Mouse (Mus musculus): ENCODE data around the gene Brd4. TPM values are rescaled to one million over a fixed set of nuclear protein-coding genes. Genes with fewer than 3 reads are reported as not detected.

Gene Brd4
- polyA plus RNA-seq, 1 experiment from 2014 or later = 87.5 TPM

DNA sequence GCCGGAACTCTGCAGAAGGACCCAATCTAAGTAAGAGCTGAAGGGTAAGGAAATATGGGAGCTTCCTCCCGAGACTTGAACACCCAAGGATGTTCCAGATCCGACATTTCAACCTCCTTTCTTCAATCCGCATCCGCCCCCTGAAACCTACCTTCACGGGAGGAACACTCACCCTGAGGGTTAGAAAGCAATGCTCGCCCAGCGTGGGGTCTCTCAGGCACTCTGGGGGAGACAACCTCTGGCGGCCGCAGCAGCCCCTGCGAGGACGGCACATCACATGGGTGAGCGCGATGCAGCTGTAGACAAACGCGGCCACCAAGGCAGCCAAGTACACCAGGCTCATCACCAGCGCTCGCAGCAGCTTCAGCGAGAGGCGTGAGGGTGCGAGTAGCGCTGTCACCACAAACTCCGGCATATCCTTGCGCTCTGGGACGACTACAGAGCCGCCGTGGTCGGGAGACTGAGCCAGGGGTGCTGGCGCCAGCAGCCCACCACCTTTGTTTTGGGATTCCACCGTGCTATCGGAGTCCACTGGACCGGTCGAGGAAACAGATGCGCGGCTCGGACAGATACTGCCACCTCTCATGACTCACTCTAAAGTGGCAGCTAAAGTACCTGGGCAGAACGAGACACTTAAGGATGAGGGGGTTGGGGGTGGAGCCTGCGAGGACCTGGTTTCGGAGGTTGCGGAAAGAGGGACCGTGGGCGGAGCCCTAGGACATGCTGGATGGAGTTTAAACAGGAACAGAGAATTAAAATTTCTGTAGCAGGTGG is 95.5 kb downstream of the Brd4 start, which contains the start of gene Ephx3:
Ephx3 (minus strand) TSS at position 687 of the 774 bp plus-strand sequence.
- H3K27ac ChIP-seq (replicated peaks; ENCODE audit: low read depth, low read length) = no peak within 1 kb of the TSS
- WGBS = 5% methylated on average over 40 of the region's 42 CpGs

GRCm38 (mm10) chr17:32183017-32183416 is 101.5 kb downstream of the Brd4 start:
- Histone ChIP-seq H3K27ac (replicated peaks; ENCODE audit: low read depth, low read length) (no peak overlapping the region), H3K27me3 (replicated peaks; ENCODE audit: control insufficient read depth, insufficient read depth, low read length) (no peaks in the 10 kb centered on the region), H3K4me2 (ENCODE audit: low read depth, low read length) (no peak overlapping the region), H3K36me3 (ENCODE audit: control insufficient read depth, insufficient read depth, low read length) (no peaks in the 10 kb centered on the region), H3K9ac (ENCODE audit: low read depth, low read length) (no peak overlapping the region), H3K4me1 (ENCODE audit: control insufficient read depth, insufficient read depth, low read length) (no peaks in the 10 kb centered on the region), H3K9me3 (ENCODE audit: control insufficient read depth, low read length) (no peaks in the 10 kb centered on the region), H3K4me3 (ENCODE audit: low read depth, low read length) (no peak overlapping the region)
- ATAC-seq (ENCODE audit: low read depth) (no peak), DNase-seq (ENCODE audit: low spot score) (no peak)
- 30% methylated on average over 8 of the region's 8 CpGs for WGBS

More for the DNA sequence above, 95.5 kb downstream of the Brd4 start, which contains the start of gene Ephx3:
- Histone ChIP-seq H3K36me3 (ENCODE audit: control insufficient read depth, insufficient read depth, low read length) (no peaks in the 10 kb centered on the region), H3K27me3 (replicated peaks; ENCODE audit: control insufficient read depth, insufficient read depth, low read length) (0 out of 2 replicates have a peak, but pooled peaks cover 16% of the 10 kb centered on the region), H3K9ac (ENCODE audit: low read depth, low read length) (peak within 1 kb of the TSS; percentile 38), H3K4me2 (ENCODE audit: low read depth, low read length) (peak within 1 kb of the TSS; percentile 73), H3K4me1 (ENCODE audit: control insufficient read depth, insufficient read depth, low read length) (peaks cover 6% of the 10 kb centered on the region; the same call in 1 of the 2 replicates), H3K9me3 (ENCODE audit: control insufficient read depth, low read length) (no peaks in the 10 kb centered on the region), H3K4me3 (ENCODE audit: low read depth, low read length) (peak within 1 kb of the TSS; percentile 41)
- ATAC-seq (ENCODE audit: low read depth) (peak; percentile 45; the same call in 1 of the 2 replicates), DNase-seq (ENCODE audit: low spot score) (no peak)

DNA sequence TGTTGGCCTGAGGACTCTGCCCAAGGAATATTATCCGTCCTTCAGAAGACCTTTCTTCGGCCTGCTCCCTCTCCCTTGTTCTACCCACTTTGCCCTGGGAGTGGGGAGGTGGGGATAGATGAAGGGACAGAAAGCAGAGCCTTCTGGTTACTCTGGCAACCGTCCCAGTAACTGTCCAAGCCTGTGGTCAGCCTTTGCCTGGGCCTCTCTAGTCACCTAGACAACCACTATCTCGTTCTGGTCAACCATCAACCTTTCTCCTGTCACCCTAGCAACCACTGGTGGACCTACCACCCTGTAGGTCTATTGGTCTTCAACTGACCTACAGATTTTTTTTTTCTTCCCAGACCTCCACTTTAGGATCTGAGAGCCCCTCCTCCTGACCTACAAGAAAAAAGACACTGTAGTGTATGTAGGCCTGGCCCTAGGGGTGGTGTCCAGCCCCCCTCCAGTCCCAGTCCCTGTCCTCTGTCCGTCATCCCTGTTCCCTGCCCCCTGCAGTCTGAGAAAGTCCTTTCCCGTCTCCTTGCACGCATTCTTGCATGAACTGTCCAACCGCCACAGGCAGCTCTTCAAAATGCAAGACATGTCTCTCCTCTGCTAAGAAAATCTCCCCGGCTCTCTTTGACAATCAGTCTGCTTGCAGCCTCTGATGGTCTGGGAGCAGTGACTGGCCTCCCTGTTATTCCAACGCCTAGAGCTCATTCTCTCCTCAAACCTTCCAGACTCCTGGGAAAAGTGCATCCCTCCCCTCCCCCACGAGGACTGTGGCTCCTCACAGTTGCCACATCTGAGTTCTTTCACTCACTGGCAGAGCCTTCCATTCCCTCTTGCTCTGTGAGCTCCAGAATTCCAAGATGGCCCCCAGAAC is 104.7 kb downstream of the Brd4 start:
- no peak for ATAC-seq (ENCODE audit: low read depth)
- H3K27ac ChIP-seq (replicated peaks; ENCODE audit: low read depth, low read length) = no peak overlapping the region

GRCm38 (mm10) chr17:32176919-32177318 is 107.6 kb downstream of the Brd4 start:
- Histone ChIP-seq H3K4me2 (ENCODE audit: low read depth, low read length) (no peak overlapping the region), H3K27ac (replicated peaks; ENCODE audit: low read depth, low read length) (no peak overlapping the region), H3K9ac (ENCODE audit: low read depth, low read length) (no peak overlapping the region), H3K9me3 (ENCODE audit: control insufficient read depth, low read length) (no peaks in the 10 kb centered on the region), H3K4me1 (ENCODE audit: control insufficient read depth, insufficient read depth, low read length) (no peaks in the 10 kb centered on the region), H3K27me3 (replicated peaks; ENCODE audit: control insufficient read depth, insufficient read depth, low read length) (no peaks in the 10 kb centered on the region), H3K4me3 (ENCODE audit: low read depth, low read length) (no peak overlapping the region), H3K36me3 (ENCODE audit: control insufficient read depth, insufficient read depth, low read length) (no peaks in the 10 kb centered on the region)
- WGBS = 90% methylated on average over 4 of the region's 4 CpGs
- DNase-seq (ENCODE audit: low spot score) = no peak
- ATAC-seq (ENCODE audit: low read depth) = no peak

More for the DNA sequence above, 104.7 kb downstream of the Brd4 start:
- Histone ChIP-seq H3K4me2 (ENCODE audit: low read depth, low read length) (no peak overlapping the region), H3K27me3 (replicated peaks; ENCODE audit: control insufficient read depth, insufficient read depth, low read length) (no peaks in the 10 kb centered on the region), H3K9me3 (ENCODE audit: control insufficient read depth, low read length) (no peaks in the 10 kb centered on the region), H3K4me1 (ENCODE audit: control insufficient read depth, insufficient read depth, low read length) (no peaks in the 10 kb centered on the region), H3K36me3 (ENCODE audit: control insufficient read depth, insufficient read depth, low read length) (no peaks in the 10 kb centered on the region), H3K4me3 (ENCODE audit: low read depth, low read length) (no peak overlapping the region), H3K9ac (ENCODE audit: low read depth, low read length) (no peak overlapping the region)
- no peak for DNase-seq (ENCODE audit: low spot score)
- WGBS = 55% methylated on average over 11 of the region's 11 CpGs

GRCm38 (mm10) chr17:32173166-32173565 is 111.4 kb downstream of the Brd4 start:
- H3K4me2 ChIP-seq (ENCODE audit: low read depth, low read length) = no peak overlapping the region
- H3K36me3 ChIP-seq (ENCODE audit: control insufficient read depth, insufficient read depth, low read length) = no peaks in the 10 kb centered on the region
- no peak overlapping the region for H3K4me3 ChIP-seq (ENCODE audit: low read depth, low read length)
- no peak overlapping the region for H3K27ac ChIP-seq (replicated peaks; ENCODE audit: low read depth, low read length)
- no peaks in the 10 kb centered on the region for H3K4me1 ChIP-seq (ENCODE audit: control insufficient read depth, insufficient read depth, low read length)
- 54% methylated on average over 7 of the region's 7 CpGs for WGBS
- H3K9me3 ChIP-seq (ENCODE audit: control insufficient read depth, low read length) = no peaks in the 10 kb centered on the region
- ATAC-seq (ENCODE audit: low read depth) (0 out of 2 replicates have a peak, but pooled peaks have one; percentile 44), DNase-seq (ENCODE audit: low spot score) (no peak)
- H3K9ac ChIP-seq (ENCODE audit: low read depth, low read length) = no peak overlapping the region
- H3K27me3 ChIP-seq (replicated peaks; ENCODE audit: control insufficient read depth, insufficient read depth, low read length) = no peaks in the 10 kb centered on the region

- WGBS = 79% methylated on average over 2 of the region's 2 CpGs
- H3K4me3 ChIP-seq (ENCODE audit: low read depth, low read length) = no peak overlapping the region
- no peaks in the 10 kb centered on the region for H3K27me3 ChIP-seq (replicated peaks; ENCODE audit: control insufficient read depth, insufficient read depth, low read length)
- no peaks in the 10 kb centered on the region for H3K36me3 ChIP-seq (ENCODE audit: control insufficient read depth, insufficient read depth, low read length)
- ATAC-seq (ENCODE audit: low read depth) (no peak), DNase-seq (ENCODE audit: low spot score) (no peak)
- no peak overlapping the region for H3K27ac ChIP-seq (replicated peaks; ENCODE audit: low read depth, low read length)
- H3K9me3 ChIP-seq (ENCODE audit: control insufficient read depth, low read length) = no peaks in the 10 kb centered on the region
- H3K4me2 ChIP-seq (ENCODE audit: low read depth, low read length) = no peak overlapping the region
- no peak overlapping the region for H3K9ac ChIP-seq (ENCODE audit: low read depth, low read length)
- no peaks in the 10 kb centered on the region for H3K4me1 ChIP-seq (ENCODE audit: control insufficient read depth, insufficient read depth, low read length)
Observed at GRCm38 (mm10) chr17:32172485-32172884, 112.0 kb downstream of the Brd4 start.

- H3K9ac ChIP-seq (ENCODE audit: low read depth, low read length) = no peak overlapping the region
- no peak overlapping the region for H3K4me3 ChIP-seq (ENCODE audit: low read depth, low read length)
- H3K9me3 ChIP-seq (ENCODE audit: control insufficient read depth, low read length) = no peaks in the 10 kb centered on the region
- ATAC-seq (ENCODE audit: low read depth) = no peak
- no peaks in the 10 kb centered on the region for H3K36me3 ChIP-seq (ENCODE audit: control insufficient read depth, insufficient read depth, low read length)
- H3K27me3 ChIP-seq (replicated peaks; ENCODE audit: control insufficient read depth, insufficient read depth, low read length) = no peaks in the 10 kb centered on the region
- H3K4me2 ChIP-seq (ENCODE audit: low read depth, low read length) = no peak overlapping the region
- peak; percentile 49 for DNase-seq (ENCODE audit: low spot score)
- WGBS = 66% methylated on average over 4 of the region's 4 CpGs
- H3K27ac ChIP-seq (replicated peaks; ENCODE audit: low read depth, low read length) = no peak overlapping the region
- no peaks in the 10 kb centered on the region; the same call in 1 of the 2 replicates for H3K4me1 ChIP-seq (ENCODE audit: control insufficient read depth, insufficient read depth, low read length)
Observed at GRCm38 (mm10) chr17:32169518-32170225, 114.8 kb downstream of the Brd4 start.

DNA sequence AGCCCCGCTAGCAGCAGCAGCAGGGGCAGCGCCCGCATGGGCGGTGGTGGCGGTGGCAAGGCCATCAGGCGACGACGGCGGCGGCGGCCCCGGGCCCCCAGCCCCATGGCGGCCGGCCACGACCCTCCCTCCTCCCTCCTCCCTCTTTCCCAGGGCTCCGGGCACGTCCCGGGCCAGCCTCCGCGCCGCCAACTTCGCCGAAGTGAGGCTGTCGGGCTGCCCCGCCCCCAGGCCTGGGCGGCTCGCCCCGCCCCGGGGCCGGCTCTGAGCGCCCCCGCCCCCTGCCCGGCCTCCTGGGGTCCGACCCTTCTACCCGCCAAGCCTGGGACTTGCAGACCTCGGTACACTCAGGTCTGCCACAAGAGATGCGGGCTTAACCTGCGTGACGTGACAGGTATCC is 117.8 kb downstream of the Brd4 start, which contains the start of gene Notch3:
Notch3 (minus strand) TSS at position 166 of the 400 bp plus-strand sequence.
- peak within 1 kb of the TSS; percentile 74 for H3K4me3 ChIP-seq (ENCODE audit: low read depth, low read length)
- no peaks in the 10 kb centered on the region for H3K9me3 ChIP-seq (ENCODE audit: control insufficient read depth, low read length)
- no peaks in the 10 kb centered on the region for H3K36me3 ChIP-seq (ENCODE audit: control insufficient read depth, insufficient read depth, low read length)
- under 1% methylated on average over 25 of the region's 39 CpGs for WGBS
- H3K27me3 ChIP-seq (replicated peaks; ENCODE audit: control insufficient read depth, insufficient read depth, low read length) = no peaks in the 10 kb centered on the region
- DNase-seq (ENCODE audit: low spot score) = peak; percentile 87
- H3K27ac ChIP-seq (replicated peaks; ENCODE audit: low read depth, low read length) = peak within 1 kb of the TSS; percentile 81
- H3K4me1 ChIP-seq (ENCODE audit: control insufficient read depth, insufficient read depth, low read length) = peaks cover 22% of the 10 kb centered on the region
- ATAC-seq (ENCODE audit: low read depth) = peak; percentile 55
- H3K4me2 ChIP-seq (ENCODE audit: low read depth, low read length) = peak within 1 kb of the TSS; percentile 55
- H3K9ac ChIP-seq (ENCODE audit: low read depth, low read length) = peak within 1 kb of the TSS; percentile 78

Data from embryonic facial prominence, embryonic 14.5 days (tissue).